Mouse (Mus musculus): ENCODE measurements around the gene Otub1. TPM values are rescaled to one million over a fixed set of nuclear protein-coding genes. Genes with fewer than 3 reads are reported as not detected.

Gene Otub1
- total RNA-seq (2021) = 100 to 1,000 TPM; 133 to 135 TPM
- long read RNA-seq, experiment 1, transcript Otub1-201 (7 exons, 1,713 nt) = major isoform, 177 of 211 reads
- long read RNA-seq, experiment 1, partial matches to known transcripts = 4 of 211 reads
- long read RNA-seq, experiment 1, other reads (novel, unspliced or antisense) = 30 of 211 reads
- long read RNA-seq, experiment 2, transcript Otub1-201 (7 exons, 1,713 nt) = major isoform, 224 of 248 reads
- long read RNA-seq, experiment 2, partial matches to known transcripts = 5 of 248 reads
- long read RNA-seq, experiment 2, other reads (novel, unspliced or antisense) = 18 of 248 reads

GRCm38 (mm10) chr19:7205753-7206736 lies at the start of gene Otub1:
TSS of gene Otub1 (minus strand) at chr19:7206316.
- DNase-seq (ENCODE audit: low spot score in 2 of 2) = peak; percentile 79 to 88

DNA sequence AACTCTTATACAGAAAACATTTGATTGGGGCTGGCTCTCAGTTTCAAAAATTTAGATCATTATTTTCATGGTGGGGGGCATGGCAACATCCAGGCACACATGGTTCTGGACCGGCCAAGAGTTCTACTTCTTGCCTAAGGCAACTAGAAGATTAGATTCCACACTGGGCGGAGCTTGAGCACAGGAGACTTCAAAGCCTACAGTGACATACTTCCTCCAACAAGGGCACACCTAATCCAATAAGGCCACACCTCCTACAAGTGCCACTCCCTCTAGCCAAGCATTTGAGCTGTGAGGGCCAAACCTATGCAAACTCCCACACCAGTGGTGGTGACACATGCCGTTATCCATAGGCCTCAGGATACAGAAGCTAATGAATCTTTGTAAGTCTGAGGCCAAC lies 39.9 kb upstream of the Otub1 start:
- DNase-seq (ENCODE audit: low spot score in 2 of 2) = no peak

DNA sequence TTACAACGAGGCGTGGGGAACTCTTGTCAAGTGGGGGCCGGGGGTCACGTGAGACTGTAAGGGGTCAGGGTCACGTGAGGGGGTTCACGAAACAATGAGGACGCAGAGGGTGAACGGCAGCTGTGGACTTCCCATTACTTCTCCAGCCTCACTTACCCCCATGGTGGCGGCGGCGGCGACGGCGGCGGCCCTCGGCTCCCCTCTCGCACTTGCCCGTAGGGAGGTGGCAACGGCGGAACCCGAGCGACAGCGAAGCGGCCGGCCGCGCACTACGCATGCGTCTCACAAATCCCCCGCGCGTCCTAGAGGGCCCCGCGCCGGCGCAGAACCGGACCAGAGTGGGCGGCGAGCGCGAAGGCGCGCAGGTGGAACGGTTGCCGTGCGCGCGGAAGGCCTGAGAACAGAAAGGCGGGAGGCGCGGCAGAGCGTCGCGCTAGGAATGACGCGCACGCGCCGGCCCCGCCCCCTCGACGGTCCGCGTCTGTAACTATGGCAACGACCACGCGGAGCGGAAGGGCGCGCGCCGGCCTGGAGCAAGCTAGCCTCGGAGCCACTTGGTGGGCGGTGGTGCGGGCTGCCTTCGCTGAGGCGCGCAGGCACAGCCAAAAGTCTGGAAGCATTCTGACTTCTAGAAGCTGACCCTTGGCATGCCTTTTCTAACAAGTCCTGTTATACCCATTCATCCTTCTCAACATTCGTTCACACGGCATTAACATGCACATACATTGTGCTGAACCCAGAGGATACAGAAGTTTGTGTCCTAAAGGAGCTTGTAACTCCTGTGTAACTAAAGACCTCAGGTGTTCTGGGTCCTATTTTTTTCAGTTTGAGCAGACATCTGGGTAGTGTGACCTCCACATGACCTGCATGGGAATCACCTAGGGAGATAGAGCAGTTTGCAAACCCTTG lies 34.9 kb upstream of the Otub1 start, which contains the start of gene Naa40:
TSS of gene Naa40 (minus strand) at position 402 of the 909 bp plus-strand sequence.
- DNase-seq (ENCODE audit: low spot score in 2 of 2) = peak; percentile 80 to 82

DNA sequence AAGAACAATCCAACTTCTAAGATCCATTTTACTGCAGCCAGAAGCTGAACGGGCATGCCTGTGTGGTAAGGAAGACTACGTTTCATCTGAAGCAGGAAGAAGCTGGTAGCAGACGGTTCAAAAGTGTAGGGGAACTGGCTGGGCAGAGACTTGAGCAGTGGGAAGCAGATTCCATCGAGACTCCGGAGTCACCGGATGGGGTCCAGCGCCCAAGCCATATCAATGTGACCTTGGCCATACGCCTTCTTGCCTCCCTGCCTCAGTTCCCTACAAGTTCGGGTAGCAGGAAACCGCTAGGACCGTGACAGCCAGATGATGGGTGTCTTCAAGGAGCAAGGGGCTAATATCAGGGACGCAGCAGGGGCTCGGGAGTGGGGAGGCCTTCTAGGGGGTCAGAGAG lies 34.2 kb upstream of the Otub1 start:
- no peak for DNase-seq (ENCODE audit: low spot score in 2 of 2)

GRCm38 (mm10) chr19:7239574-7239973 lies 33.5 kb upstream of the Otub1 start:
- DNase-seq (ENCODE audit: low spot score in 2 of 2) = no peak

DNA sequence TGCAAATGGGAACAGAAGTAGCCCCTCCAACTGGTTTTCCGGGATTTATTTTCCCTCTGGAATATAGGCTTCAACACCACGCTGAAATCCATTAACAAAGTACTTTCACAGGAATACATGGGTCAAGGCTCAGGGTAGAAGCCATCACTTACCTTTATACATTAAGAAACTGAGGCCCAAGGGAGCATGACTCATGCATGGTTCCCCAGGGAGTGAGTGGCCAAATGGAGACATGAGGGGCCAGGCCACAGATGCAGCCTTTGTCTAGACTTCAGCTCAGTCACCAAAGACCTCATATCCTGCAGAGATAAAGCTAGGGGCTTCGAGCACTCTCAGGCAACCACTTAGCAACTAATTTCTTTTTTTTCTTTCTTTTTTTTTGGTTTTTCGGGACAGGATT lies 30.6 kb upstream of the Otub1 start:
- DNase-seq (ENCODE audit: low spot score in 2 of 2) = no peak

DNA sequence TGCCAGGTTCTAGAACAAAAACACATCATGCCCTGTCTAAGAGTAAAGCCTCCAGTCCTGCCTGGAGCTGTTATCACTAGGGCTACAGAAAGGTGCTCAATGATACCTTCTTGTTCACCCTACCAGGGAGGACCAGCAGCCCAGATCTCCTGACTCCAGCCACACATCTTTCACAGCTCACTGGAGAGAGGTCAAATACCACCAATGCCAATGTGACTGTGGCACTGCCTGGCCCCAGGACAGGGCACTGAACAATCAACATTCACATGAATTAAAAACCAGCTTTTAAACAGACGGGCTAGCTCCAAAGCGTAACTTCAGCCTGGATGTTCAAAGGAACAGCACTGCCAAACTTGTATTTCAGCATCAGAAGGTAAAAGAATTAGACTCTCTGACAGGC lies 29.9 kb upstream of the Otub1 start:
- DNase-seq (ENCODE audit: low spot score in 2 of 2) = no peak

- no peak for DNase-seq (ENCODE audit: low spot score in 2 of 2)
Measured at GRCm38 (mm10) chr19:7235461-7235860, 29.3 kb upstream of the Otub1 start.

DNA sequence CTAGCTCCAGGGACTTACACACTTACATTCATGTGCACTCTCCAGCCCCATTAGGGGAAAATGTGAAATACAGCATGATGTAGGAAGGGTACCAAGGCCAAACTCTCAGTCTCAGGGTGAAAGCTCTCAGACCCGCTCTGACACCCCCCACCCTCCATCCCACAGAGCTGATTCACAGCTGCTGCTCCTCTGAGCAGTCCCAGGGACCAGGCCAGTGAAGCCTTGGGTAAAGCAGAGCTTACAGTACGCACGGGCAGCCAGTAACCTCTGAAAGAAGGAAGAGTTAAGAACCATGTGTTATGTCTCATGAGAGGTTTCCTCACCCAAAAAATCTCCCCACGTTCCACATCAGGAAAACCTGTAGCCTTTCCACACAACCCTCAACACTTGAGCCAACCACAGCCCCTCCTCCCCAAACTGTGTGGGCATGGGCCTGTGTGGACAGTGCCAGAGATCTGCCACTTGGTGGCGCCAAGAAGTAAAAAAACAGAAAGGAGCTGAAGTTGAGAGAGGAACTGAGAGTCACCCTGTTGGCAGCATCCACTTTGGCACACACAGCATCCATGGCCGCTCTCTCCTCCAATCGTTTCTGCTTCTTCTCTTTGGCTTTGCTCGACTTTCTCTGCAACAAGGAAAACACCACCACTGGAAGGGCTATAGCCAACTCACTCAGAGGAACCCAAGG lies 28.6 kb upstream of the Otub1 start:
- peak; percentile 35 to 68 for DNase-seq (ENCODE audit: low spot score in 2 of 2)

DNA sequence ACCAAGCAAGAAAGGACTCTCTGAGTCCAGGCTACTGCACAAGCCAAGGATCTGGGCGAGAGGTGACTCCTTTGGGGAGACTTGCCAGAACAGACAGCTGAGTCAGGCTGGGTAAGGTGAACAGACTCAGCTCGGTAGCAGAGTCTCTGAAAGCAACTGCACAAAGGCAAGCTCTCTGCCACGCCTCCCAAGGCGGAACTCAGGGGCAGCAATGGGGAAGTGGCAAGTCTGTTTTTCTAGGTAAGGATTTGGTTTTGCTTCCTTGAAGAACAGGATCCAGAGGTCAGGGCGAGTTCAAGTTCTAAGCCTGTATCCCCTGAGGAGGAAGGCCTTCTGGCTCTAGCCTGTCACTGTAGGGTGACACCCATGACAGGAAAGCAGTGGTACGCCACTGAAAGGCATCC lies 20.4 kb upstream of the Otub1 start:
- no peak for DNase-seq (ENCODE audit: low spot score in 2 of 2)

- no peak for DNase-seq (ENCODE audit: low spot score in 2 of 2)
Measured at GRCm38 (mm10) chr19:7225096-7225690, 19.1 kb upstream of the Otub1 start.

GRCm38 (mm10) chr19:7224253-7224652 lies 18.1 kb upstream of the Otub1 start:
- no peak for DNase-seq (ENCODE audit: low spot score in 2 of 2)

GRCm38 (mm10) chr19:7223488-7223887 lies 17.4 kb upstream of the Otub1 start:
- DNase-seq (ENCODE audit: low spot score in 2 of 2) = no peak

DNA sequence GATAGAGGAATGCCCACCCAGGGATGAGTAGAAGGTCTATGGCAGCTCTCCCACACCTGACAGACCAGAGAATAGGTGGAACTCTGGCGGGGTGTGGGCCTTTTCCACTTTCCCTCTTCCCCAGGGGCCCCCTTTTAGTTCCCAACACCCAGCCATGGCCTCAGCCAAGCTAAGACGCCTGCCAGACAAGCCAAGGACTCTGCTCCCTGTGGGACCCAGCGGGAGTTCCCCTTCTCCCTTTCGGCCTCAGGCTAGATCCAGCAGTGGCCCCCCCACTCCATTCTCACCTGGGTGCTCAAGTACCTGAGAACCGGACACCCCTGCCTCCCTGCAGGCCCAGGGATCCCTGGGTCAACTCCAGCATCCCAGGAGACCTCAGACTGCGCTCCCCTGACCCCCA lies 16.1 kb upstream of the Otub1 start:
- no peak for DNase-seq (ENCODE audit: low spot score in 2 of 2)

DNA sequence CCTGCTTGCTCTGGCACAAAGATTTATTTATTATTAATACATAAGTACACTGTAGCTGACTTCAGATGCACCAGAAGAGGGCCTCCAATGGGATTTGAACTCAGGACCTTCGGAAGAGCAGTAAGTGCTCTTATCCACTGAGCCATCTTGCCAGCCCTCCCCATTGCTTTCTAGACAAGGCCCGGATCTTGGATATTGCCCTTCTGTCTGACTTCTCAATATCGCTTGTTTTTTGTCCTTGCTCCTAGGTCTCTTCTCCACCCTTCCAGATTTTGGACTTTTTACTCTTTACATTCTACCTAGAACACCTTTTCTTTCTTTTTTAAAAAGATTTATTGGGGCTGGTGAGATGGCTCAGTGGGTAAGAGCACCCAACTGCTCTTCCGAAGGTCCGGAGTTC lies 12.6 kb upstream of the Otub1 start:
- DNase-seq (ENCODE audit: low spot score in 2 of 2) = no peak

- no peak for DNase-seq (ENCODE audit: low spot score in 2 of 2)
Measured at GRCm38 (mm10) chr19:7217926-7218267, 11.8 kb upstream of the Otub1 start.

DNA sequence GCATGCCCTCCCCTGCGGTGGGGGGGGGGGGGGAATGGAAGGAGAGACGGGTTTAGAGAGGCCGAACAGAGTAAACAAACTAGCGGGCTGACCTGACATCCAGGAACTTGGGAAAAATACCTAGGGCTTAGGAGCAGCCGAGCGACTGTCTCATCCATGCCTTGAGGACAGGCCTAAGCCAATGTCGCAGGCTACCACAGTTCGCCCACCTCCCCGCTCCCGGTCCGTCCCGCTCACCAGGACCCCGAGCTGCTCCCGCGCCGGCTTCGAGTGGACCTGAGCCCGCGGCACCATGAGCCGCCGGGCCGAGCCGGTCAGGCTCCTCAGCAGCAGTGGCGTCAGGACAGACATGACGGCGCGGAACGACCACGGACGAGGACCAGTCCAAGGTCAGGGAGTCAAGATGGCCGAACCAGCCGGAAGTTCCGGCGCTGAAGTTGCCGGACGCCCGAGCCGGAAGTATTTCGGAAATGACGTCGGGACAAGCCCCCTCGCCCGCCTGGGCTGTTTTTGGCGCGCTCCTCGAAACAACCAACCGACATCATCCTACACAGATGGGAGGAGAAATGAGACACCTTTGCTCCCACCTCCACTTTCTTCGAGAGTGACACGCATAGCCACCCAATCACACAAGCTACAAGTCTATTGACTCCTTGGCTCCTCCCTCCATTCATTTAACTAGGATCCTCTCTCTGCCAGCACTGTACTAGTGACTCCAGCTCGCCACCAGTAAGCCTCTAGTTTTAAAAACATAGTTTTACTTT lies 11.2 kb upstream of the Otub1 start, which contains the start of gene Cox8a:
TSS of gene Cox8a (minus strand) at position 455 of the 764 bp plus-strand sequence.
- peak; percentile 84 to 94 for DNase-seq (ENCODE audit: low spot score in 2 of 2)

DNA sequence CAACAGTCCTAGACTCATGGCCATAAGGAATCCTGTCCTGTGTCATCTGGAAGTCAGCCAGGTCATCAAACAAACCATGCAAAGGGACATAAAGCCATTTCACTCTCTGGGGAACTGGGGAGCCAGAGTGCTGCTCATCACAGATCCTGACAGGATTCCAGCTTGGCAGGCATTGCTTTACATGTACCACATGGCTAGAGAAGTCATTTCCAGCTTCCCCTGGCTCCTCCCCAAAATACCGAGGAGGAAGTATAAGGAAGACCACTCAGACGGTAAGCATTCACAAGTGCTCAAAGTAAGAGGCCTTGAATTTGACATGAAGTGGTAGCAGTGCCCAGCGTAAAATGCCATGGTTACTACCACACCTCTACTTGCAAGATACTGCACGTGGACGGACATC lies 8.4 kb upstream of the Otub1 start:
- DNase-seq (ENCODE audit: low spot score in 2 of 2) = no peak

DNA sequence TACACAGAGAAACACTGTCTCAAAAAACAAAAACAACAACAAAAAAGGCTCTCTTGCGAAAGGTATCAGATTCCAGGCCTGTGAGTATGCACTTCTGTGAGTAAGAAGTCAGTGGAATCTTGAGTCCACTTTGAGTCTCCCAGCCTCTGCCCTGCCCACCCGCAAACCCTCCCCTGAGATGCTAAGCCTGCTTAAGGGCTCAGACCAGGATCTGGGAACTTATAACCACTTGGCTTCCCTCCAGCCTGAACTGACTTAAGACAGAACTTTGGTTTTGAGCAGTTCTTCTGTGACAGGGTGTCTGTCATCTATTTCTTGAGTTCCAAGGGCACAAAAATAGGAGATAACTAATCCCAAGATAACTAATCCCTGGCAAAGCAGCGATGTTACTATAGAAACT lies 6.9 kb upstream of the Otub1 start:
- no peak for DNase-seq (ENCODE audit: low spot score in 2 of 2)
